Mouse (Mus musculus) heart, postnatal 14 days (tissue): ENCODE measurements around the gene Ust. TPM values are rescaled to one million over a fixed set of nuclear protein-coding genes. Genes with fewer than 3 reads are reported as not detected.
A peak's percentile ranks its signal among the peaks of the same experiment; 100 is the strongest.

Experiments
- DNase-seq, 2 experiments: peaks; one replicate each; pipeline ENCODE4 v3.0.0; 2021 to 2022
- intact Hi-C: fragments of 180-260 bp; cut with DNase I; formaldehyde crosslinking; loops from one replicate; pipeline ENCODE4 v1.15.1; 2025
- total RNA-seq, 2 experiments: library from RNA; stranded (reverse); gene quantifications; 2 replicates each; pipeline ENCODE4 v1.2.3; 2021

The Ust gene
- total RNA-seq, 2 experiments from 2014 or later, result 2.3 to 2.4 TPM

DNA sequence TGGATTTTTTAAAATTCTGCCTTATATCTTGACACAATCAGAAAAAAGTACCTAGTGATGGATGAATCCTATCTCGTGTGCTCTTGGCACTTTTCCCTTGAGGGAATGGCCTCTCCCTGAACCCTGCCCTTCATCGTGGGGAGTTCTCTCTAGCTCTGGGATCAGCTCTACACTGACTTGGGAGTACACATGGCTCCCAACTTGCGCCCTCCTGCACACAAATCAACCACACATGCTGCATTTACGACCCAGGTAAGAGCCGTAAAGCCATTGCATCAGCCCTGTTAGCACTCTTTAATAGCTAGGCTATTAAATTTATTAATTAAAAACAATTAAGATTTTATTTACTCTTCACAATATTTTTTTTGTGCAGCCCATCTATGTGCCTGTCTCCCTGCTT lies 74.6 kb downstream of the Ust start:
- DNase-seq, result no peak
- intact Hi-C loops, result no loop called here

DNA sequence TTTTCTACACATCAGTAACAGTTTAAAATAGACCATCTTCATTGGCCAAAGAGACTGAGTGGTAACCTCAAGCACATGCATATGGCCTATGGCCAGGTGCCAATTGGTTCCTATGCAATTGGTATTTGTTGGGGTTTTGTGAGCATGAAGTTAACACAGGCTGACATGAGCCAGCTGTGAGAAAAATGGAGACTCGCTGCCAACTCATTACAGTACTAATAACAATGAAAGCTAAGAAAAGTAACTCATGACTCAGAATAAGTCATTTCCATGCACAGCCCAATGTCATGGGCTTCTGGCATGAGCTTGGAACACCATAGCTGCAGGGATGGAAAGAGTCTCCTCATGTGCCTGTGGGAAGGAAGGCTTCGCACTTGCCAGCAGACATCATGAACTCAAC lies 86.8 kb downstream of the Ust start:
- peak; percentile 16 to 34 for DNase-seq
- intact Hi-C loops, result loop anchor here (5.0 kb wide), 1 partner anchor 85 kb away; the partner anchor contains the start of gene Ust

DNA sequence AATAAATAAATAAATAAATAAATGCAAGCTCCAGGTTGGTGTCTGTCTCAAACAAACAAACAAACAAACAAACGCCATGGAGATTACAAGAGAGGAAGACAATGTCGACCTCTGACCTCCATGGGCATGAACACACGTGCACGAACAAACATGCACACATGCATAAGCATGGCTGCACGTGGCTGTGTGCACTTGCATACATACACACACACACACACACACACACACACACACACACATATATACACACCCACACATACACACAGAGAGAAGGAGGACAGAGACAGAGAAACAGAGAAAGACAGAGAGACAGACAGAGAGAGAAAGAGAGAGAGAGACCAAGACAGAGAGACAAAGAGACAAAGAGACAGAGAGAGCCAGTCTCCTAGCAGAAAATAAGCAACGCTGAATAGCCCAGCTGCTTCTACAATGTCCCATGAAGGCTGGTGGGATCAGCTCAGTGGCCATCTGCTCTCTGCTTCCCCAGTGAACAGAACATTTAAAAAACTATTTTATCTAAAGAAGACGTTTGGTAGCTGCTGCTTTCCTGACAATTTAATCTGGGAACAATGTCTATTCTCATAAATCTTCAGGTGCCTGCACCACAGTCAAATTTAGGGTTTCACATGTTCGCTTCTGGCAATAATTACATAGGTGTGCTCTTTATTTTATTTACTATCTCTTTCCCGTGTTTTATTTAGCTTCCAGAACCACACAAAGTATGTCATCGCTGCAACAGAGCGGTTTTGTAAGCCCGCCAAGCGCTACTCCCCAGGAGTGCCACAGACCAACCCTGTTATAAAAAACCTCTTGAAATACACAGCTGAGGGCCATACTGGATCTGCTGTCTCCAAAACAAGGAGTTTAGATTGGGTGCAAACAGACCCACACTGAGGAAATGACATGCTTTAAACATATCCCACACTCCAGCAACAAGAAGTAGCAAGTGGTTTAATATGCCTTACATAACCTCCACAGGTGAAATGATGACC lies 89.5 kb downstream of the Ust start:
- intact Hi-C loops, result no loop called here
- no peak for DNase-seq

DNA sequence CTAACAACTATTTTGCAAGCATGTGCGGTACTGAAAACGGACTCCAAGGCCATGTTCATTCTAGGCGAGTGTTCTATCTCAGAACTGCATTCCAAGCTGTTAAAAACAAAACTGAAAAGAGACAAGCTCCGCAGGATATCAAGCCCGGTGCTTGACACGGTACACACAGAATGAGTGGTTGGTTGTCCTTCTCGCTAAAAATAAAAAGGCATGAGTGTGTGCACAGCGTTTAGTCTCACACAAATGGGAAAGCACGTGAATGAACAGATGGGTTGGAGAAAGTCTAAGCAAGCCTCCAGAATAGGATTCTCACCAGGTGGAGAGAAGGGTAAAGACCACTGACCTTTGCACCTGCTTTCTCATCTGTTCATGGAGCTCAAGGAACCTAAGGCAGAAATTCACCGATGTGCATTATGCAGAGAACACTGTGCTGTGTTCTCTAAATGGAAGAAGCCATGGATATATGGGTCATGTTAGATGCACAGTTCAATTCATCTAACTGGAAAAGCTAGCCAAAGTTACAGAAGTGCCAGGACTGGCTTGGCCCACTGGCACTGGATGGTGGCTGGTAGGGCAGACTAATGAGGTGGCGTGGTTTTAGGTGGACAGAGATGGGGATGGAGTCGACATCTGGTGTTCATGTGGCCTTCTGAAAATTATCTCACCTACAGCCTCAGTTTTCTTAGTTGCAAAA lies 90.8 kb downstream of the Ust start:
- intact Hi-C loops, result no loop called here
- DNase-seq, result no peak

DNA sequence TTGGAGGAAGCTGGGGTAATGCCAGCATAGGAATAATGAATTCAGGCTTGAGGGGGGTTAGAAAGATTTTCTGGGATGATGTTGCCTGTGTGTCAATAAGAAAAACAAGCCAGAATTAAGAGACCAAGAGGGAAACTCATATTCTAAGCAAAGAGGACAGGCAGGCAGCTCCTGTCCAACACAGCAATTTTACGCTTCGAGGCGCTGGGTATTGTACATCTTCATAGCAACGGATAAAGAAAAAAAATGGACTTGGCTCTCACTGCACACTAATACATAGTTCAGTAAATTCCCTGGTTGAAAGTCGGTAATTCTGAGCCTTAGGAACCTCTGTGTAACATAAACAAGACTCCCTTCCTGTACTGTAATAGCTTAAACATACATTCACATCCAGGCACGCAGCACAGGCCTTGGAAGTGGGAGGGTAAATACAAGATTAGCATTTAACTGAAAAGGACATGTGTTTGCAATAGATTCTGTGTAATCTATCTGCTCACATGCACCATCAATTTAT lies 99.1 kb downstream of the Ust start:
- intact Hi-C loops, result no loop called here
- DNase-seq, result no peak

DNA sequence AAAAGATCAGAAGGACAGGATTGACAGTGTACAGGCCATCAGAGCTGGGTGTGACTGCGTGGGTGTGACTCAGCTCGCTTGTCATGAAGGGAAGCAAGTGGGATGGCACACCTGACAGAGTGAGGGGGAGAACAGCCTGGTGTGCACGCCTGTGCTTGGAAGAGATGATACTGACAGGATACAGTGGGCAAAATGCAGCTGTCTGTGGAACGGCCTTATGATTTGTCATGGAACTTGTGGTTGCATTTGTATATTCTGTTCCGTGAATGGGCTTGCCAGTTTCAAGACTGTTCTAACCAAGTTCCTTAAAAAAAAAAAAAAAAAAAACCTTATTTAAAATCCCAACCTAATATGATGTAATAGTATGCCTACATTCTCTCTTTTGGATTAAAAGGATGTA lies 103.2 kb downstream of the Ust start:
- intact Hi-C loops, result no loop called here
- DNase-seq, result no peak

DNA sequence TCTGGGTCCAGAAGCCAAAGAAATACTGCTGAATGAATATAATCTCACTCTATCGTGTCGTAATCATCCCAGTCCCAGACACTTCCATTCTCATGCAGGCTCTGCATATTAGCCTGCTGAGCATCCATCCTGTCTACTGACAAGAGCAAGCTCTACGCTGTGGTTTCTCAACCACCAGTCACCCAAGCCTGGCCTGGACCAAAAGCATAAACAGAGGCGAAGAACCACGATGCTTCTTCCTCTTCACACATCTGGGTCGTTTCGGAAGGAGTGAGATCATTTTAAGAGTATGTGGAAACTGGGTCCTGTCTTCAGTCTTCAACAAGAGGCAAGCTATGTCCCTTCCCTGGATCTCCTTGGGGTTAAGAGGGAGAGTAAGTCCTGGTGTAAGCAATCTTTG lies 103.6 kb downstream of the Ust start:
- DNase-seq, result no peak
- intact Hi-C loops, result no loop called here

DNA sequence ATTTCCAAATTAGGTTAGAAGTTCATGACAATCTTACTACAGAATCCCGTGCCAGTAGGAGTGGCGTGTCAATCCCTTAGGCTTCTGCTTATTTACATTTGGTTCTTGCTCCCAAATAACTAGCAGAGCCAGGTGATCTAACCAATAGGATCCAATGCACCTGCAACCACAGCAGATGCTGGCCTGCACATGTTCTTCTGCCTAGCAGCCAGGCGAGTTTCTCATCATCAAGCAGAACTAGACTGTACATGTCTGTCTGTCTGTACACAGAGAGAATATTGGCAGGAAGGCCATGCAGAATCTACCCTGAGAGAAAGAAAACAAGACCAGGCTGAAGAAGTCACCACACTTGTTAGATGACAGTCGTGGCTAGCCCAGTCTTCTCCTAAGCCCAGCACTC lies 113.5 kb downstream of the Ust start:
- intact Hi-C loops, result no loop called here
- no peak for DNase-seq

DNA sequence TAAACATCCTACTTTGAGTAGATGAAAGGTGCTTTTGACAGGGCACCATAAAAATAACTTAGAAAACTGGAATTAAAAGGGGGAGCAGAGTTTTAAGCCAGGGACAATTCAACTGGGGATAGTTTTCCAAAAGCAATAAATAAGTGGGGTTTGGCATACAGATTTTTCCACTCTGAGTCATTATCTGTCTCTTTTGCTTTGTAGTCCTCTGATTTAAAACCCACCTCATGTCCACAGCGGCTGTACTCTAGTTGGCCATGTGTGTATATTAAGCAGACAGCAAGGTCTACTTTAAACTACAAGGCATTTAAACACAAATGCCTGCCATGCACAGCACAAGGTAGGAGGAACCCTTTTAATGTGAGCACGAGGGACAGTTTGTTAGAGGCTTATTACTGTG lies 126.4 kb downstream of the Ust start:
- intact Hi-C loops, result no loop called here
- no peak for DNase-seq

DNA sequence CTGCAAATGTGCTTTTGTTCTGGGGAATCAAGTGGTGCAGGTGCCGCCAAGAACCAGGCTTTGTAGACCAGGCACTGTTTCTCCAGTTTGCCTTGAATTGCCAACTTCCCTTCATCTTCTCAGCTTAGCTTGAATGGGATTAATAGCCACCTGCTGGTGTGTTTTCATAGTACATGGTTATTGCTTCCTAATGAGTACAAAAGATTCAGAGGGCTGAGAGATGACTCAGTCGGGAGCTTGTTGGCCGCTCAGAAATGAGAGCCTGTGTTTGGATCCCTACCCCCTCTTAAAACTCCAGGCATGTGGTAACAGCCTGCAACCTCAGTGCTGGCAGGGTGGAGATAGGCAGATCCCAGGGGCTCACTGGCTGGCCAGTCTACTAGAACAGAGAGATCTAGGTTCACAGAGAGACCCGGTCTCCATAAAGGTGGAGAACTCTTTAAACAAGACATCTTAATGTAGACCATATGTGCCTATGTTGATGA lies 127.3 kb downstream of the Ust start:
- peak; percentile 35 to 42 for DNase-seq
- intact Hi-C loops, result no loop called here

DNA sequence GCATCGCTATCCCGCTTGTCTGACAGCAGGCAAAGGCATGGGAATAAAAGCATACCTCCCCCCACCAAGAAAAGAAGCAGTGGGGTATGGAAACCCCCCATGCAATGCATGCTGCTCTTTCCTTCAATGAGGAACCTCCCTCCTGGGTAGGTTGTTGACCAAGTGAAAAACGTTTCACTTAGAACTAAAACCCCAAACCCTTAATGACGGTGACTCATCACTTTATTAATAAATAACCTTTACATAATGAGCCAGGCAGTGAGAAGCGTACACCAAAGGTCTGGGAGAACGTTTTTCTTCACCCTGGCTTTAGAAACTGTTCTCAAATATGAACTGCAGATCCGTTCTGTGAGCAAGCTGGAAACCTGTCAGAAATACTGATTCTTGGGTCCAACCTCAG lies 130.4 kb downstream of the Ust start:
- no peak for DNase-seq
- intact Hi-C loops, result no loop called here

DNA sequence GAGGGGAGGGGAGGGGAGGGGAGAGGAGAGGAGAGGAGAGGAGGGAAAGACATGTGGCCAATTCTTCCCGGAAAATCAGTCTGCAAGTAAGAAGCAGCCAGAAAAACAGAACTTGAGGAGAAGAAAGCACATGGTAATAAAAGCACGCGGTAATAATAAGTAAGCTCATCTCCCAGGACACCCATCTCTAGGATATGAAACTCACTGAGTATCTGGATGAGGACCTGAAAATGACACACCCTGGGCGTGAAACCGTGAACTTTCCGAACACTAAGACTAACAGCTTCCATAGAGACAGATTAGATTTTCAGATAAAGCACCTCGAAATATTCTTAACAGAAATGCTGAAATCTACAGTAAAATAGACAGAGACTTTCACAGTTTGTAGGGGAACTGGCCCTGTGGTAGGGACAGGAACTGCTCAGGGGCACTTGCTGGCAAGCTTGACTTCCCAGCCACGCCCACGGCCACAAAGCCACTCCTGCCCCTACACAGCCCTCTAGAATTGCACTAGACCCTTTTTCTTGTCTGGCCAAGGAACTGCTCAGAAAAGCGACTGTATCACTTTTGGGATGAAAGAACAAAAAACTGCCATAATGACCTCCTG lies 148.6 kb downstream of the Ust start:
- no peak for DNase-seq
- intact Hi-C loops, result no loop called here

DNA sequence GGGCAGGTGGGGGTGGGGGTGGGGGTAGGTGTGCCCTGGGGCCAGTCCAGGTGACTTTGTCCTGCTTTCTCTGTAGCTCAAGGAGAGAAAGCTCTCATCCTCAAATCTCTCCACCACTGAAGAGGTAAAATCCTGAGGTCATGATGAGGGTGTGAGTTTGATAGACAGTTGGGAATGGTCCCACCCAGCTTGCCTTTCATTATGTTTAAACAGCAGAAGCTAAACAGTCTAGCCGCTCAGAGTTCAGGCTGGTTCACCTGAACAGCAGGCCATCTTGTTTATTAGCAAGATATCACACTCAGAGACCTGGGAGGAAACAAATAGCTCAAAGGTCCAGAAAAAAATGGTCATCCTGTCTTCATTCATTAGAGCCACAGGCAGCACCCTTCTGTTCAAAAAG lies 152.8 kb downstream of the Ust start:
- intact Hi-C loops, result no loop called here
- DNase-seq, result no peak

DNA sequence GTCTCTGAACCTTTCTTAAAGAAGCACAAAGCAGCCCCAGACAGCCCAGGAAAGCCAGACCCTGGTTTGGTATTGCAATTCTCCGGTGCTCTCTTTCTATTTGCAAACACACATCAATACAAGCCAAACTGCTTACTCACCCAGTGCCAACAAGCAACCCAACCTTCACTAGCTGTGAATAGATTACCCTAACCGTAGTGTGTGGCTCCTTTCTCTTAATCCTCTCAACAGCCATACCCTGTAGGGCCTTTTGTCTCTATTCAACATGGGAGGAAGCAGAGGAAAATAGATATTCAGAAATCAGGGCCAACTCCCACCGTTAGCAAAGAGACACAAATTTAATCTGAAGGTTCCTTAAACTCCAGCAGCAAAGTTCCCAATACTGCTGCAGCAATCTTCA lies 154.4 kb downstream of the Ust start:
- no peak for DNase-seq
- intact Hi-C loops, result no loop called here

DNA sequence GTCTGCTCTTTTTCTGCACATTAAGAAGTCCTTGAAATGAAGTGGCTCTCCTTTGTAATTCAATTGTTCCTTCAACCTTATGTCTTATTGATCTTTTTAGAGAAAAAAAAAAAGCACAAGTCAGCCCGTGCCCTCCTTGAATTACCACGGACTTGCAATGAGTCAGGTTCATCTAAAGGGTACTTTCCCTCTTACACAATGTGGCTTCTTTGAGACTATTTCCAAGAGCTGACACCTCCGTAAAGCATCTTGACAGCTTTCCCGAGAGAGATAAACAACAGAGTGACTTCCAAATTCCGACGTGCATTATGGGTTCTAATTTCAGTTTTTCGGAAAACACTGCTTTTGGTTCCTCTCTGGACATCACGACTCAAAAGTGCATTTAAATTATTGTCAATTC lies 155.3 kb downstream of the Ust start:
- intact Hi-C loops, result no loop called here
- no peak for DNase-seq

DNA sequence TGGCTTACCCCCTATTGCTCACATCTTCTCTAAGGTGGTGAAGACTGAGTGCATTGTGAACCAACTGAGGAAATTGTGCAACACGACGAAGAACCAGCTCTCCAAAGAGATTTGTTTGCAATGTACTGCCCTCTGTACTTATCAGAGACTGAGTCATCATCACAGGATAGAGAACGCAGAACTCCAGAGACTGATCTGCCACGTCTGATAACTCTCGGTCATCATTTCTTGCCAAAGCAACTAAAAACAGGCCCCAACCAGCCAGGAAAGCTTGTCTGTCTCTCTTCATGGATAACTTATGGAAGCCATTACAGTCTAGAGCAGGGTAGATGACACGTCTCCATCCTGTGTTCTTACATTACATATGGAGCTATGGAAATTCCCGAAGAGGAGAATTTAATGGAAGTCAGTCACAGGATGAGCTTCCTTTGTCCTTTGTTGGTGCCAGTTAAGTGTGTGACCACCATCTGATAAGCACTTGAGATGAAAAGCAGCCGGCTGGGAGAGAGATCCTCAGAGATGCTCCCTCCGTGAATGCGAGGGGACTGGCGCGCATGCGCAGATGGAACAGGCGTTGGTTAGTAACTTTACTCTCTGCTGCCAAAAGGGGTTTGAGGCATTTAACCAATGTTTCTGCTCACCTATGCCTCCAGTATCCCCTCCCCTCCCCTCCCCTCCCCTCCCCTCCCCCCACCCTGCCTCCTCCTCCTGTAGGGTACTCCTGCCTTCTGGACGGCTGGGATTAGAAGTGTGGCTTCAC lies 160.2 kb downstream of the Ust start:
- no peak for DNase-seq
- intact Hi-C loops, result no loop called here

DNA sequence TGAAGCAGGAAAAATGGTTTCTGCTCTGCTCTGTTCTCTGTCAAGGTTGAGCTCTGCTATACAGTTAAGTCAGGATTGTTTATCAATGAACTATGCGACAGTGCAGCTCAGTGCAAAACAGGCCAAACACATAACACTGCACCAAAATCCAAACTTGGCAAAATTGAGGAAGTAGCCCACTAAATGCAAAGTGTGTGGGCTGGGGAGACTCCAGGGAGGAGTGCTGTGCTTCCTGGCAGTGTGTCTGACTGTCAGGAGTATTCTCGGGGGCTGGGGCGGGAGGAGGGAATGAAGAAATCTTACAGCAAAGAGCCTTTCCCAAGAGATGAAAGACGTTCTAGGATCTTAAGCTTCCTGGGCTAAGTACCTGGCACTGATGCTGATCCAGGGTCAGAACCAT lies 165.1 kb downstream of the Ust start:
- no peak for DNase-seq
- intact Hi-C loops, result no loop called here

DNA sequence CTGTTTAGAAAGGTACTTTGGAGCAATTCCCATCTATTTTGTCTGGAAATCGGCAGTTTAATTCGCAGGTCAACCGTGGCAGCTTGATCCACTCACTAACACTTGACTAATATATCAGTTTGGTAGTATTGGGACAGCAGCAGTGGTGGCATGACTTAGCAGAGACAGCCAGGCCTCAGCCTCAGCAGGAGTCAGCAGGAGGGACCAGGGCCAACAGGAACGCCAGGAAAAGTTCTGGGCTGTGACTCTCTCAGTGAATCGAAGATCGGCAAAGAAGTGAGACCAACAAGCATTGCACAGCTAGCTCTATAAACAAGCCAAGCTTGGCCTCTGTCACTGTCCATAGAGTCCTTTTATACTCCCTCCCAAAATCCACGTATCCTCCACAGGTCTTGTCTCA lies 168.0 kb downstream of the Ust start:
- DNase-seq, result no peak
- intact Hi-C loops, result no loop called here

DNA sequence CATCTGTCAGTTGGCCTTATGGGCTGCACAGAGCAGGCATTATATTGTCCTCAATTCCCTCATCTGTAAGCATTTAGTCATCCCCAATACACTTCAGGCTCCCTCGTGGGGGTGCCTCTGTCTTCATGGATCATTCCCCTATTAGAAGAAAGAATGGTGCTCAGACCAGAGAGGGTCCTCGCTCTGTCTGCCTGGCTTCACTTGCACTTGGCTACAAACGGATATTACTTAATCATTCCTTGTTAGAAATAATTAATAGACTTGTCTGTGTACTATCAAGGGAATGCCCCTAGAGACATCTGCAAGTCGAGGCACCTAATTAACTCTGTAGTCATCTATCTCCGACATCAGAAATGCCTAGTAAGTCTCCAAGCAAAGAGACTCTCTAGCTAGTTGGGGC lies 171.1 kb downstream of the Ust start:
- intact Hi-C loops, result no loop called here
- no peak for DNase-seq

DNA sequence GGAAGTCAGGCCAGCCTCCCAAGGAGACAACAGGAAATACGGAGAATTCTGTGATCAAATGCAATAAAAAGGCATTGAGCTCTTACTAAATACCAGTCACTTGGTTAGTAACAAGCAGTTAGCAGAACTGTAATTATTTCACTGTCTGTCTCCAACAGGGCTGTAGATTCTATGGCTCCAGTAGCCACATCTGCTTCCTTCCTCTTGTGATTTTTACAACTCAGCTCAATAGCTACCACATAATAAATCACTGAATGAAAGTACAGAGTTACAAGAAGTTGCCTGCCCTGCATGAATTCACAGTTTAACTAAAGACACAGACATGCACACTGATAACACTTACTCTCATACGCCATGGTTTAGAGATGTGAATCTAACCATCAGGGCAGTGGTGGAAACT lies 176.1 kb downstream of the Ust start:
- DNase-seq, result no peak
- intact Hi-C loops, result no loop called here
